Mouse (Mus musculus) G1E (cell line): ENCODE measurements around the gene Slc26a9. TPM values are rescaled to one million over a fixed set of nuclear protein-coding genes. Genes with fewer than 3 reads are reported as not detected.

Experiments used
- ATAC-seq: 2 replicates; pipeline ENCODE4 v1.8.0; 2016; ENCODE audit warnings: mild to moderate bottlenecking; ENCODE audit not compliant: insufficient number of reproducible peaks, poor library complexity, low FRiP score, severe bottlenecking; ENCODE audit errors: extremely low read depth
- DNase-seq: peaks from one replicate; pipeline ENCODE4 v3.0.0; 2012; ENCODE audit warnings: low spot score
- H3K27me3 ChIP-seq: 2 replicates; pipeline ENCODE4 v1.6.1; 2012; ENCODE audit warnings: mild to moderate bottlenecking, low read length, inconsistent platforms; ENCODE audit not compliant: insufficient read depth
- H3K36me3 ChIP-seq: replicated peaks from 2 replicates; pipeline ENCODE3; 2012; ENCODE audit warnings: mild to moderate bottlenecking, inconsistent platforms
- H3K4me1 ChIP-seq: 2 replicates; pipeline ENCODE4 v1.6.1; 2012; ENCODE audit warnings: low read depth, low read length, inconsistent platforms, mixed read lengths; ENCODE audit not compliant: insufficient read depth
- H3K4me3 ChIP-seq: 2 replicates; pipeline ENCODE4 v1.5.1; 2012; ENCODE audit warnings: low read depth, mild to moderate bottlenecking, inconsistent platforms, low read length, moderate library complexity, mixed read lengths
- H3K9me3 ChIP-seq: replicated peaks from 2 replicates; pipeline ENCODE4 v1.6.1; 2012; ENCODE audit warnings: inconsistent platforms
- CTCF ChIP-seq: IDR thresholded peaks from 2 replicates; pipeline ENCODE4 v1.5.1; 2012; ENCODE audit warnings: low read depth, low read length, inconsistent platforms, mixed read lengths
- GATA1 ChIP-seq: IDR thresholded peaks from 2 replicates; pipeline ENCODE4 v1.6.1; 2012; ENCODE audit warnings: borderline replicate concordance, low read length, inconsistent platforms, mixed read lengths
- GATA2 ChIP-seq: IDR thresholded peaks from 2 replicates; pipeline ENCODE4 v1.6.1; 2012; ENCODE audit warnings: low read depth, low read length, inconsistent platforms, borderline replicate concordance
- POLR2AphosphoS5 ChIP-seq: IDR thresholded peaks from 2 replicates; pipeline ENCODE4 v1.6.1; 2012; ENCODE audit warnings: low read depth, low read length, inconsistent platforms; ENCODE audit not compliant: insufficient replicate concordance
- TAL1 ChIP-seq: conservative IDR thresholded peaks from 2 replicates; pipeline ENCODE4 v1.6.1; 2012; ENCODE audit warnings: low read depth, low read length, inconsistent platforms, mixed read lengths
- polyA plus RNA-seq: library from polyadenylated mRNA; stranded (reverse); fragments of >175 nt; gene quantifications from 2 replicates; pipeline ENCODE4 v1.2.3, GENCODE M21; 2012
- total RNA-seq, 2 experiments: library from RNA; stranded (forward) in 1 of 2; stranded (reverse) in 1 of 2; fragments of 200-1000 nt in 1 of 2; fragments of >200 nt in 1 of 2; fragmentation: Nextera tagmentation in 1 of 2; gene quantifications; 2 replicates each; pipeline ENCODE4 v1.2.3; 2014 to 2017

Slc26a9 gene
- total and polyA plus RNA-seq, 3 experiments, result 0.17 to 1.9 (median 0.98) TPM

- no peaks in the 10 kb centered on the region for H3K36me3 ChIP-seq
- no peak for TF ChIP-seq GATA2
- no peak for TF ChIP-seq POLR2AphosphoS5
- no peak for TF ChIP-seq CTCF
- no peak for TF ChIP-seq GATA1
- no peak for TF ChIP-seq TAL1
- ATAC-seq (no peak), DNase-seq (no peak)
- peaks cover 46% of the 10 kb centered on the region for H3K27me3 ChIP-seq
- no peaks in the 10 kb centered on the region for H3K9me3 ChIP-seq
- H3K4me1 ChIP-seq, result peaks cover 11% of the 10 kb centered on the region
- no peak overlapping the region for H3K4me3 ChIP-seq
Measured at GRCm38 (mm10) chr1:131702094-131702766, 41.6 kb upstream of the Slc26a9 start.

GRCm38 (mm10) chr1:131703482-131703881 is 40.3 kb upstream of the Slc26a9 start:
- TF ChIP-seq GATA1 (no peak), GATA2 (no peak), CTCF (no peak), POLR2AphosphoS5 (no peak), TAL1 (no peak)
- peaks cover 12% of the 10 kb centered on the region for H3K4me1 ChIP-seq
- H3K9me3 ChIP-seq, result no peaks in the 10 kb centered on the region
- ATAC-seq (no peak), DNase-seq (no peak)
- H3K4me3 ChIP-seq, result no peak overlapping the region
- no peaks in the 10 kb centered on the region for H3K36me3 ChIP-seq
- H3K27me3 ChIP-seq, result peaks cover 37% of the 10 kb centered on the region

DNA sequence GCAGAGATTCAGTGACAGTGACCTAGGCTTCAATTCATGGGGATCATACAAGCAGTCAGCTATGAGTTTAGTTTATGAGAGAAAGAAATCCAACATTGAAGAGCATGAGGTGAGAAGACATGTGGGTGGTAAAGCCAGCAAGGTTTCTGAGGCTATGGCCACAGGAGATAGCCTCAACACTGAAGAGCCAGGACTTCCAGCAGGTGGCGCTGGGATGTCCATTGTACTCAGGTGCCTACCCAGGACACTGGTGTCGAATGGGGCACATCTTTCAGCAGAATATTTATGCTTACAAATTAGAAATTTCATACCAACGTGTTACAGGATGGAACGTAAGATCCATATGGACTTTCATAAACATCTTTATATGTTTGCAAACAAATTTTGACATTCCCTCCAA is 35.5 kb upstream of the Slc26a9 start:
- no peaks in the 10 kb centered on the region for H3K9me3 ChIP-seq
- ATAC-seq, result peak; percentile 52; the same call in 1 of the 2 replicates
- 0 out of 2 replicates have a peak, but pooled peaks cover 2% of the 10 kb centered on the region for H3K4me1 ChIP-seq
- H3K27me3 ChIP-seq, result peaks cover 25% of the 10 kb centered on the region
- no peaks in the 10 kb centered on the region for H3K36me3 ChIP-seq
- no peak for TF ChIP-seq GATA2
- no peak for TF ChIP-seq TAL1
- no peak for TF ChIP-seq POLR2AphosphoS5
- peak; percentile 70 for TF ChIP-seq CTCF
- no peak for TF ChIP-seq GATA1
- H3K4me3 ChIP-seq, result no peak overlapping the region
- peak; percentile 37 for DNase-seq

- H3K4me1 ChIP-seq, result peaks cover 4% of the 10 kb centered on the region; the same call in 1 of the 2 replicates
- no peak for TF ChIP-seq GATA2
- no peak for TF ChIP-seq TAL1
- no peak for TF ChIP-seq POLR2AphosphoS5
- no peak for TF ChIP-seq GATA1
- TF ChIP-seq CTCF, result no peak
- DNase-seq, result no peak
- no peaks in the 10 kb centered on the region for H3K9me3 ChIP-seq
- peaks cover 24% of the 10 kb centered on the region for H3K27me3 ChIP-seq
- no peak overlapping the region for H3K4me3 ChIP-seq
- H3K36me3 ChIP-seq, result no peaks in the 10 kb centered on the region
- ATAC-seq, result no peak
Measured at GRCm38 (mm10) chr1:131711518-131711917, 32.3 kb upstream of the Slc26a9 start.

DNA sequence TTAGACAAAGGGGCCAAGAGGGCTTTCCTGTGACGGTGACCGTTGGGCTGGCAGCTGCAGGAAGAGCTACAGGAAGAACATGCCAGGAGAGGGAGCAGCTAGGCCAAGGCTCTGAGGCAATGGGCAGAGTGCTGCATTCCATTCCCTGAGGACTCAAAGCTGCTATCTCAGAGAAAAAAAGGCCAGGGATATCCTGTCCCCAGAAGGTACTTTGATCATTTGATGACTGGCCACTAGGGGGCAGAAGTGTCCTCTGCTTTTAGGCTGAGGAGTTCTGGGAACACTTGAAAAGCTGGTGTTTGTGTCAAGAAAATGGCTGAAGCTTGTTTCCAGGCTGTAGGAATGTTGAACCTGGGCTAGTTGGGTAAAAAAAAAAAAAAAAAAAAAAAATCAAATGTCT is 31.4 kb upstream of the Slc26a9 start:
- H3K4me3 ChIP-seq, result no peak overlapping the region
- ATAC-seq, result 0 out of 2 replicates have a peak, but pooled peaks have one; percentile 35

DNA sequence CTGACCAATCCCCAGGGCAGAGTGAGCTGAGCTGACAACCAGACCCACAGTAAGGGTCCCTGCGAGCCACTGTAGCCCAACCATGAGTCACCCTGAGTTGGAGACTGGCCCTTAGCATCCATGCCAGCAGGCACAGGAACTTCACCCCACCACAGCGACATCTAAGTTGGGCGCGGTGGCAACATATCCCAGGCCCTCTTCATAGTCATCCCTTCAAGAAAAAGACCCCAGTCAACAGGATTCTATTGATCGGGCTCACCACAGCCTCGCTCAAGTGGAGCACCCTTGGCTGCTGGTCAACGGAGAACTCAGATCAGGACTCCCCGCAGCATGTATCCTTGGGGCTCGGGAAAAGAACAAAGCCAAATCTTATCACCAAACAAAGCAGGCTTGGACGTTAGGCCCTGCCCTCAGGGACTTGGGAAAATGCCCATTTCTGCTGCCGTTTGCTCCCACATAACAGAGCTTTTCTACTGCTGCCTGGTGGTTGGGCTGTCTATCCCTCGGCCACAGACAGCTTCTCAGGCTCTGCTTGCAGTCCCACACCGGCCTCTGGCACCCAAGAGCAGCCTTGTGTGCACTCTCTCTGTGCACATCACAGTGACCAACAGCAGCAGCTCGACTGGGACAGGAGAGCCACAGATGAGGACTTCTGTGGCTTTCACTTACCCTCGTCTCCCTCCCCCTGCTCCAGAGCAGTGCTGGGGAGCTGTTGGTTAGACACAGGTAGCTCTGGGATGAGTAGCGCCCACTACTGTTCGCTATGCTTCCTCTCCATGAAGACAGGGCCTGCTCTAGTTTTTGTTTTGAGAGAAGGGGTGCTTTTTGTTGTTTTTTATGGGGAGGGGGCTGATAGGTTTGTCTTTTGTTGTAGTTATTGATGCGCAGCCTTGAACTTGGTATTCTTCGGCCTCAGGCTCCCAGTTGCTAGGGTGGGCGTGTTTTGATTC is 29.2 kb upstream of the Slc26a9 start:
- Histone ChIP-seq H3K9me3 (no peaks in the 10 kb centered on the region), H3K4me1 (peaks cover 3% of the 10 kb centered on the region; the same call in 1 of the 2 replicates), H3K27me3 (peaks cover 36% of the 10 kb centered on the region), H3K36me3 (no peaks in the 10 kb centered on the region), H3K4me3 (no peak overlapping the region)
- TF ChIP-seq GATA2, result no peak
- TF ChIP-seq TAL1, result no peak
- no peak for TF ChIP-seq CTCF
- TF ChIP-seq POLR2AphosphoS5, result no peak
- no peak for TF ChIP-seq GATA1
- no peak for DNase-seq
- no peak for ATAC-seq

More for the DNA sequence above, 31.4 kb upstream of the Slc26a9 start:
- peak; percentile 61 for DNase-seq
- TF ChIP-seq TAL1 (no peak), CTCF (peak; percentile 68), POLR2AphosphoS5 (no peak)
- Histone ChIP-seq H3K9me3 (no peaks in the 10 kb centered on the region), H3K27me3 (peaks cover 26% of the 10 kb centered on the region), H3K4me1 (peaks cover 4% of the 10 kb centered on the region; the same call in 1 of the 2 replicates), H3K36me3 (no peaks in the 10 kb centered on the region)
